Mouse (Mus musculus): ENCODE results near the gene Rora.

Gene Rora

GRCm38 (mm10) chr9:68884451-68885035 is 231.0 kb downstream of the Rora start:
- no peak for DNase-seq (ENCODE audit: extremely low read depth, low read depth)

DNA sequence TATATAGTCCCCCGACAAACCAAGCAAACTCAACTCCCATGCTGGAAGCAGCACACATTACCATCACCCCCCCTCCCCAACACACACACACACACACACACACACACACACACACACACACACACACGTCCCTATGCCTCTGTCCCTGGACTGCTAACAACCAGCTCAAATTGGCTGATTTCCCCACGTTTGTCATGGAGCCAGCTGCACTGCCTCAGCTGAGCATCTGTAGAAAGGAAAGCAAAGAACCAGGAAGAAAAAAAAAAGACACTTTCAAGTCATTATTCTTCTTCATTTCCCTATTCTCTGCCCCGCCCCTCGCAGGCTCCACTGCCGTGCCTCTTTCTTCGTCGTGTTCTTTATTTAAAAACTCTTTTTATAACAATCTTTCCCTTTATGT is 235.1 kb downstream of the Rora start:
- no peak for DNase-seq (ENCODE audit: extremely low read depth, low read depth)

DNA sequence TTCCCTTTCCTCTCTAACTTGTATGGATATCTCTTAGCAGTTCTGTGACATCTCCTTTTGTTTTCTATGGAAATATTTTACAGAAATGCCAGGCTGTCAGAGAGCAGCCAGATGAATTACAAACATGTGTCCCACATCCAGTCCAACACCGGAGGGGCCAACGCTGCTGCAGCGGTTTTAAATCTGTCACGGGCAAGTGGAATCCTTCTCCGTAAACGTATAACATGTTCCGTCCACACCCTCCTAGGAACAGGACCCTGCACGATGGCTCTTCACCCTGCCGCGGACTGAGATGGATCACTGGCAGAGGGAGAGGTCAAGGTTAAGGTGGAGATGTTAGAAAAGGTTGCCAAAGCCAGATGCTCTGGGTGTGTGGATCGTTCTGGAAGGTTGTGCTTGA is 237.8 kb downstream of the Rora start:
- no peak for DNase-seq (ENCODE audit: extremely low read depth, low read depth)

- DNase-seq (ENCODE audit: extremely low read depth, low read depth) = no peak
Measured at GRCm38 (mm10) chr9:68892356-68892755, 238.8 kb downstream of the Rora start.

- DNase-seq (ENCODE audit: extremely low read depth, low read depth) = no peak
Measured at GRCm38 (mm10) chr9:68892859-68893258, 239.3 kb downstream of the Rora start.

DNA sequence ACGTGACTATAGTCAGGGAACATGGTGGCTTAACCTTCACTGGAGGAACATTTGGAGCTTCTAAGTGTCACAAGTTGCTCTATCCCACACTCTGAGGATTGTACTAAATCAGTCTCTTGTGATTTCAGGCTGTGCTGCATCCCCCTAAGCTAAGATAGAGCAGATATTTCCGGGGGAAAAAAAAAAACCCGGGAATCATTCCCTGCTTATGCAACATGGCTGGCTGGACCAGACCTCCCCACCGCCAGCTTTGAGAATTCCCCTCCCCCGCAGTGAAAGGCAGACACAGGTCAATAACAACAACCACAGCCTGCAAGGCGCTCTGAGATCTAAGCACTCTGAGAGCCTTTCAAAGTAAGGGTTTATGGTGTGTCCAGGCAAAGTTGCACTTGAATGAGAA is 244.7 kb downstream of the Rora start:
- DNase-seq (ENCODE audit: extremely low read depth, low read depth) = no peak

- DNase-seq (ENCODE audit: extremely low read depth, low read depth) = no peak
Measured at GRCm38 (mm10) chr9:68899525-68900222, 246.1 kb downstream of the Rora start.

- DNase-seq (ENCODE audit: extremely low read depth, low read depth) = no peak
Measured at GRCm38 (mm10) chr9:68906361-68906883, 252.8 kb downstream of the Rora start.

DNA sequence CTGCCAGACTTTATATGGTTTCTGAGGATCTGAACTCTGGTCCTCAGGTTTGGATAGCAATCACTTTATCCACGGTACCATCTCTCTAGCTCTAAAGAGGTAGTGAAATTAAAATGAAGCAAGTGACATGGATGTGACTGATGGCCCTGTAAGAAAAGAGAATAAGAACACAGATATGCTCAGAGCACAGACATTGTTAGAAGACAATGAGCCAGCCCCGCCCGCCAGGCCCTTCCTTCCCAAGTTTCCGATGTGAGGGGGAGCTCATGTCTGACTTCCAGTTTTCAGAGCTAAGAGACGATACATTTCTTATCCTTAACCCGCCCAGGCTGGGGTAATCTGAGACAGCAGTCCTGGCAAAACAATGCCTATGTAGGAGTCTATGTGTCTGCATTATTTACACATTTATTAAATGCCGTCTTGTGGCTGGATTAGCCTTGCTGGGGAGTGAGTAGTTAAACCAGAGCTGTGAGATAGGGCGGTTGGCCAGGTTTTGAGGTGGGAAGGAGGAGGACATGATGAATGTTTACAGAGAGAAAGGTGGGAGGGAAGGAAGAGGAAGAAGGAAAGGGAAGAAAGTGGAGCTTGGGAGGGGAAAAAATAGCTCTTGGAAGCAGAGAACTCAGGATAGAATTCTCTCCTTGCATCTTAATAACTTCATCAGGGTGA is 259.0 kb downstream of the Rora start:
- no peak for DNase-seq (ENCODE audit: extremely low read depth, low read depth)

GRCm38 (mm10) chr9:68913191-68913697 is 259.7 kb downstream of the Rora start:
- DNase-seq (ENCODE audit: extremely low read depth, low read depth) = no peak

DNA sequence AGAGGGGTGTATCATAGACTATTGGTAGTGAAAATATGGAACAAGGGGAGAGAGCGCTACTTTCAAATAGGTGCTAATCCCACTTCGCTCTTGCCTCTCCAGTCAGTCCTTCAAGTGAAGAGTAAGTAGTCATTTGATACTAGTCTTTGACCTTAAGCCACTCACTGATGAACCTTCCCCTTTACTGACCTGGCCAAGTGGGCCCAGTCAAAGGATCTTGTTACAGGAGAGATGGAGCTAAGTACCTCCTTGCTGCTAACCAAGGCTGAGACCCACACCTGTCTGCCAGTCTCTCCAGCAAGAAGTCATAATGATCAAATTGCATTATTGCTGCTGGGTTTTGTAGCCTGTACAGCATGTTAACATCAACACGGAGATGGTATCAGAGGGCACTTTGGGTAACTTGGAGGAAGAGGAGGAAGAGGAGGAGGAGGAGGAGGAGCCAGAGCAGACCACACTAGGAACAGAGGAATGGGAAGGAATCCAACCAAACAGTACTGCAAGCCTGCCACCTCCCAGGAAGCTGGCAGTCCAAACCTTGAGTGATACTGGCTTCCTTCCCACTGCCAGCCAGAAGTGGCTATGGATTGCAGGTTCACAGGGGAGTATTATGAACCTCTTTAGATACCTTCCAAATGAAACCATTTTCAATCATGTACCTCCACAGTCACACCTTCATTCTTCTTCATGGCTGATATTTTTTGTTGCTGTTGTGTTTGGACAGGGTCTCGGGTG is 261.1 kb downstream of the Rora start:
- DNase-seq (ENCODE audit: extremely low read depth, low read depth) = no peak

GRCm38 (mm10) chr9:68916741-68917140 is 263.2 kb downstream of the Rora start:
- DNase-seq (ENCODE audit: extremely low read depth, low read depth) = no peak

DNA sequence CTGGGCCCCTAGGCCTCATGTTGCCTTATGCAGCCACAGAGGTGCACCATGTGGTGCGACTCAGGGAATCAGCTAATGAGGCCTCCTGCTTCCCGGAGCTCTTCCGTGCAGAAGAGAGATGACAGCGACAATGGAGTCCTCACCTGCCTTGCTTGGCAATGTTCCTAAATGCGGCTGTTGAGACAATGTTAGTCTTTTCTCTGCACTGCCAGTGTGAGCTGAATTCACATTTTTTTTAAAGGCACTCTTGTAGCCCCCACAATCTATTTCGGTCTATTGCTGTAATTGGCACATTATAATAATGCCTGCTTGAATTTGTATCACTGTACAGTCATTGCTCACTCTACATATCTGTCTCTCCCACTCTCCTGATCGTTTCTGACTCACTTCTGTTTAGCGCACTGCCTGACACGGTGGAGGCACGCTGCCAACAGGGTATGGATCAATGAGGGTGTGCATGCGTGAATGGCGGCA is 269.6 kb downstream of the Rora start:
- DNase-seq (ENCODE audit: extremely low read depth, low read depth) = no peak

DNA sequence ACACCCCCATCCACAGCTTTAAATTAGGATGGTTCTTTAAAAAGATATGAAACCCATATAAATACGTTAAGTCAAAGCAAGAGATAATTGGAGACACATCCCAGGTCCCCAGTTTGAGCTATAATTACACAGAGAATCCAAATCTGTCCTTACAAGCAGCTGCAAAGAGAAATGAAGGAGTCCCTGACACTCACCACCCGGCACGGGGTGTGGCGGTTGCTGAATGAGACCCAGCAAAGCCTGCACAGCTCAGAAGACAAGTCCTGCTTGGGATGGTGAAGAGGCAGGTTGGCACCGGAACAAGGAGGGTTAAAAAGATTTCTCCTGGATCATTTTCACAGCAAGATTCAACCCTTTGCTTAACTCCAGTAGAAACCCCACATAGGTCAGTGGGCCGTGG is 272.8 kb downstream of the Rora start:
- no peak for DNase-seq (ENCODE audit: extremely low read depth, low read depth)

DNA sequence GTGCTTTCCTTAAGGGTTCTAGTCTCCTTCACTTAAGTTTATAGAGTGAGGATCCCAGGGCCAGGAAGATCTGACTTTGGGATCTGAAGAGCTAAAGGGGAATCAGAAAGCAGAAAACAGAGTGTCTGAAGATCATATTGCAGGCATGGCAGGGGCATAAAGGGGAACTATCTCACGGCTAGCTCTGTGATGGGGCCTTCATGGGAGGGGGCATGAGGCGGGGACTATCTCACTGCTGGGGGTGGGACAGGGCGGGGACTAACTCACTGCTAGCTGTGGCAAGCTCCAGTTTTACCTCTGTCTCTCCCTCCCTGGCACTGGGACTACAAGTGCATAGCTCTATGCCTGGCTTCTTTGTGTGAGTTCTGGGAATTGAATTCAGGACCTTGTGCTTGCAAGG is 279.6 kb downstream of the Rora start:
- DNase-seq (ENCODE audit: extremely low read depth, low read depth) = no peak

GRCm38 (mm10) chr9:68934238-68934637 is 280.7 kb downstream of the Rora start:
- DNase-seq (ENCODE audit: extremely low read depth, low read depth) = no peak

- no peak for DNase-seq (ENCODE audit: extremely low read depth, low read depth)
Measured at GRCm38 (mm10) chr9:68935611-68936010, 282.0 kb downstream of the Rora start.

GRCm38 (mm10) chr9:68941037-68941436 is 287.5 kb downstream of the Rora start:
- no peak for DNase-seq (ENCODE audit: extremely low read depth, low read depth)

- no peak for DNase-seq (ENCODE audit: extremely low read depth, low read depth)
Measured at GRCm38 (mm10) chr9:68942595-68943011, 289.0 kb downstream of the Rora start.

GRCm38 (mm10) chr9:68944026-68944425 is 290.4 kb downstream of the Rora start:
- DNase-seq (ENCODE audit: extremely low read depth, low read depth) = no peak

GRCm38 (mm10) chr9:68947707-68948106 is 294.1 kb downstream of the Rora start:
- DNase-seq (ENCODE audit: extremely low read depth, low read depth) = no peak
